Mouse (Mus musculus) embryo, embryonic 11.5 days (tissue): ENCODE data around the gene Ap1g2.

Experiments used
- DNase-seq: peaks from one replicate; pipeline ENCODE4 v3.0.0-alpha.2; 2012; ENCODE audit warnings: low read depth, low spot score

Gene Ap1g2

GRCm38 (mm10) chr14:55113975-55114645 lies 7.7 kb upstream of the Ap1g2 start:
- DNase-seq: no peak

GRCm38 (mm10) chr14:55113351-55113974 lies 7.1 kb upstream of the Ap1g2 start:
- DNase-seq: no peak

GRCm38 (mm10) chr14:55111720-55112119 lies 5.3 kb upstream of the Ap1g2 start:
- no peak for DNase-seq

- no peak for DNase-seq
Measured at GRCm38 (mm10) chr14:55110076-55110475, 3.7 kb upstream of the Ap1g2 start.

- no peak for DNase-seq
Measured at GRCm38 (mm10) chr14:55109048-55109873, 2.9 kb upstream of the Ap1g2 start.

GRCm38 (mm10) chr14:55108202-55108870 lies 1.9 kb upstream of the Ap1g2 start:
- no peak for DNase-seq

- no peak for DNase-seq
Measured at GRCm38 (mm10) chr14:55106990-55107389, 597 bp upstream of the Ap1g2 start.

GRCm38 (mm10) chr14:55105386-55105785 lies 1.0 kb downstream of the Ap1g2 start:
- DNase-seq: no peak

- no peak for DNase-seq
Measured at GRCm38 (mm10) chr14:55104365-55104764, 2.0 kb downstream of the Ap1g2 start.

GRCm38 (mm10) chr14:55102253-55102785 lies 4.1 kb downstream of the Ap1g2 start:
- DNase-seq: no peak

- DNase-seq: no peak
Measured at GRCm38 (mm10) chr14:55101592-55101991, 4.8 kb downstream of the Ap1g2 start.

GRCm38 (mm10) chr14:55098067-55098466 lies 8.3 kb downstream of the Ap1g2 start:
- no peak for DNase-seq

GRCm38 (mm10) chr14:55097646-55098045 lies 8.7 kb downstream of the Ap1g2 start:
- no peak for DNase-seq

GRCm38 (mm10) chr14:55096573-55097087 lies 9.8 kb downstream of the Ap1g2 start:
- DNase-seq: no peak

- DNase-seq: no peak
Measured at GRCm38 (mm10) chr14:55095671-55096070, 10.7 kb downstream of the Ap1g2 start.

GRCm38 (mm10) chr14:55095263-55095662 lies 11.1 kb downstream of the Ap1g2 start:
- no peak for DNase-seq

GRCm38 (mm10) chr14:55094704-55095231 lies 11.6 kb downstream of the Ap1g2 start, which contains the start of gene Thtpa:
Gene Thtpa (plus strand): TSS chr14:55094784.
- DNase-seq: no peak

- no peak for DNase-seq
Measured at GRCm38 (mm10) chr14:55093927-55094326, 12.5 kb downstream of the Ap1g2 start.

GRCm38 (mm10) chr14:55092011-55092577 lies 14.3 kb downstream of the Ap1g2 start, which contains the start of gene Zfhx2:
Gene Zfhx2 (minus strand): TSS chr14:55092324.
- DNase-seq: peak; percentile 88

GRCm38 (mm10) chr14:55091209-55091865 lies 15.1 kb downstream of the Ap1g2 start:
- no peak for DNase-seq
